Mouse (Mus musculus): ENCODE measurements around the gene Selenon.

Selenon gene

GRCm38 (mm10) chr4:134491716-134492115 lies 60.2 kb downstream of the Selenon start:
- CTCF ChIA-PET = interaction anchor here in 2 of 4 experiments (0.6 to 0.7 kb wide), 2 partner anchors 13 to 36 kb away, joined by 3 to 5 read pairs; no protein-coding TSS in a partner anchor
- POLR2A ChIA-PET = interaction anchor here in 3 of 4 experiments (0.6 to 5.5 kb wide), 16 partner anchors 9 to 148 kb away, joined by 3 to 29 read pairs (median 4); partner anchors contain the start of genes Aunip (in 2 of the 3) and Stmn1 (in 1 of the 3)

- CTCF ChIA-PET = interaction anchor here in 2 of 4 experiments (0.5 to 3.7 kb wide), 3 partner anchors 12 to 43 kb away, joined by 3 to 18 read pairs (median 4); no protein-coding TSS in a partner anchor
- POLR2A ChIA-PET = interaction anchor here in 2 of 4 experiments (0.5 to 2.1 kb wide), 10 partner anchors 13 to 162 kb away, joined by 3 to 9 read pairs (median 4); partner anchors contain the start of gene Aunip (in 1 of the 2)
Observed at GRCm38 (mm10) chr4:134489986-134490665, 61.8 kb downstream of the Selenon start.

- POLR2A ChIA-PET = interaction anchor here in 3 of 4 experiments (0.5 to 3.3 kb wide), 8 partner anchors 8 to 452 kb away, joined by 3 to 11 read pairs (median 4); partner anchors contain the start of genes Paqr7 (in 3 of the 3) and Aunip (in 1 of the 3)
- CTCF ChIA-PET = interaction anchor here in 3 of 4 experiments (0.6 to 3.7 kb wide), 4 partner anchors 10 to 879 kb away, joined by 3 to 18 read pairs (median 5); no protein-coding TSS in a partner anchor
Observed at GRCm38 (mm10) chr4:134488211-134488610, 63.8 kb downstream of the Selenon start.
